Mouse (Mus musculus): ENCODE data around the gene Gas2l3.

Gene Gas2l3

DNA sequence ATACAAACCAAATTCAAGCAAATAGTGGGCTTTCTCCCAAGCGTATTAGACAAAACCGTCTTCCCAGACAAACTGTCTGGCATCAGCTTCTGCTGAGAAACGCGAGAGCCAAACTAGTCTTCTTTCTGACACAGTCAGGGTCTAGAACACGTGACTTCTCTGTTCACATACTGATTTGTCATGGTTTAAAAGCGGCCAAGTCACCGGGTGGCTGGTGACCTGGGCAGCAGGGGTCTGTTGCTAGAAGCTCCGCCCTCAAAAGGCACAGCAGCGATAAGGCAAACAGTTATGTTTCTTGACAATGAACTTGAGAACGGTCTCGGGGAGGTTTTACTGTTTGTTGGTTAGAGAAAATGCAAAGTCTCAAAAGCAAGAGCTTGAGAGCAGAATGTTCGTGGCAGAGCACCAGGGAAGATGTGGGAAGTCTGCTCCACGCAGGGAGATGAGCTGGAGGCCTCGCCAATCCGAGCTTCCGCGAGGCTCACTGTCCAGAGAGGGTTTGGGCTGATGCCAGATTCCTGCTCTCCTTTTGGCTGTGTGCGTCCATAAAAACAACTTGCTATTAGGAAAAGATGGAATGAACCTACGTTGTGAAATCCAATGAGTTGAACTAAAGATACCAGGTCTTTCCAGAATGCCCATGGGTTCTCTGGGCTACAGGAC, 43.0 kb downstream of the Gas2l3 start:
- in situ Hi-C loops (cut with MboI, MseI): no loop called here

GRCm38 (mm10) chr10:89395823-89396222, 47.9 kb downstream of the Gas2l3 start:
- in situ Hi-C loops (cut with MboI, MseI): no loop called here

DNA sequence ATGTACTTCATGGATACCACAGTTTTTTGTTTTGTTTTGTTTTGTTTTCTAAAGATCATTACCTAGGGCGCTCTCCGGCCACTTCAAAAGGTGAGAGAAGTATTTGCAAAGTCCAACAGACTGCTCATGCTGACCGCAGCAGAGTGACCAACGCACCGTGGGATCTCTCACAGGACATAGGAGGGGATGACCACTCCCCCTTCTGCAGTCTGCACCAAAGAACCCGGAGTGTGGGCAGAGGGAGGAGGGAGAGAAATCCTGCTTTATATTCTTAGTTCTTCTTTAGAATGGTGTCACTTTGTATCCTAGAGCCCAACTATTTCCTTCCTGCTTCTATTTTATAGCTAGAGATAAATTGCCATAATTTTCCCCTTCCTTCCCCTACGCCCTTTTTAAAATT, 48.4 kb downstream of the Gas2l3 start:
- in situ Hi-C loops (cut with MboI, MseI): no loop called here

DNA sequence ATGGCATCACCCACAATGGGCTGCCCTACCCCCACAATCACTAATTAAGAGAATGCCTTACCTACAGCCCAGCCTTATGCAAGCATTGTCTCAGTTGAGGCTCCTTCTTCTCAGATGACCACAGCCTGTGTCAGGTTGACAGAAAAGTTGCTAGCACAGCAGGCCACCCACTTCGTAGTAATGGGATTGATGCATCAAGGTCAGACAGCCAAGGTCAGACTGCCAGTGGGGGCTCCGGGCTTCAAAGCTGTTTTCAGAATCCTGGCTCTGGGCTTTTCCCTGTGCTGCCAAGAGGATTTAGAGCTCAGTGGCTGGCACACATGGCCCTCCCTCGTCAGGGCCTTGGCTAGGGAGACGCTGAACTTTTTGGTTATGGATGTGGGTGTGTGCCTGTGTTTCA, 51.1 kb downstream of the Gas2l3 start:
- in situ Hi-C loops (cut with MboI, MseI): no loop called here

- in situ Hi-C loops (cut with MboI, MseI): no loop called here
These were observed 52.1 kb downstream of the Gas2l3 start for GRCm38 (mm10) chr10:89391571-89392163.

DNA sequence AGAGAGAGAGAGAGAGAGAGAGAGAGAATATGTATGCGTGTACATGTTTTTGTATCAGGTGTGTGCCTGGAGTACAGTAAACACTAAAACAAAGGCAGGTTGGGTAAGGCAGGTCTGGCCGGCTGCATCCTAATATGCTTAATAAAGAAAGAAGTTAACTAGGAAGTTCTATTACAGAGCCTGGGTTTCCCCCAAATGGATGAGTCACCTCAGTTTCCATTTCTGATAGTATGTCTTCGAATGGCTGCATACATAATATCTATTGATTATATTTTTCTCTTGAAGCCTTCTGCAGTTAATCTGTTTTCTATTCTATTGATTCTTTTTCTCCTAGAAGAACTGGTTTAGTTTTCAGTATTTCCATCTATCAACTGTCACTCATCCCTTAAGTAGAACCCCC, 57.3 kb downstream of the Gas2l3 start:
- in situ Hi-C loops (cut with MboI, MseI): no loop called here

GRCm38 (mm10) chr10:89383462-89383861, 60.3 kb downstream of the Gas2l3 start:
- in situ Hi-C loops (cut with MboI, MseI): no loop called here

- in situ Hi-C loops (cut with MboI, MseI): no loop called here
These were observed 66.0 kb downstream of the Gas2l3 start for GRCm38 (mm10) chr10:89377750-89378149.

GRCm38 (mm10) chr10:89370051-89370450, 73.7 kb downstream of the Gas2l3 start:
- in situ Hi-C loops (cut with MboI, MseI): no loop called here

DNA sequence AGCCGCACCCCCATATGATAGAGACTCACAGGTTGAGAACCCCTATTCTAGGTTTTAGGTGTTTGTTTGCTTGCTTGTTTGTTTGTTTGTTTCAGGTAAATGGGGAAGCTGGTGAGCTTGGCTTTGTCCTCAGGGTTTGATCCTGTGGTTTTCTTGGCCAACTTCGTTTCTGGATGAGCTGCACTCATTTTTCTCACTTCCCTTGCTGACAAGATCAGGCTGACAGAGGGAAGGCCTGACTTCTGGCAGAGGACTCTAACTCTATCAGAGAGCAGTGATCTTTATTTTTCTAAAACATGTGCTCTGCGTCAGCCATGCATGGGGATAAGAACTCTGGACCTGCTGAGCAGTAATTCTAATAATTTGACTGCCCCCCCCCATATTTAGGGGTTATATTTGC, 84.8 kb downstream of the Gas2l3 start:
- in situ Hi-C loops (cut with MboI, MseI): no loop called here

Measured in regulatory T cell (primary cell).